Mouse (Mus musculus): ENCODE data around the gene Cds1. TPM values are rescaled to one million over a fixed set of nuclear protein-coding genes. Genes with fewer than 3 reads are reported as not detected.

The Cds1 gene
- polyA plus RNA-seq (2012; rRNA removed), result 12.0 and 12.1 TPM in 2 replicates

GRCm38 (mm10) chr5:101764554-101765347 is at the start of gene Cds1:
TSS of gene Cds1 (plus strand) at chr5:101765130.

Other genes with a start within 250 kb of the Cds1 start
- 0.74 and 1.1 TPM in 2 replicates for gene Nkx6-1, start 100.1 kb upstream of the Cds1 start, polyA plus RNA-seq (2012; rRNA removed)